Mouse (Mus musculus) naive thymus-derived CD4-positive, alpha-beta T cell, adult 2 months (primary cell): ENCODE data around the gene Bcl2l1.
A peak's percentile ranks its signal among the peaks of the same experiment; 100 is the strongest.

Source experiments
- DNase-seq: peaks from one replicate; pipeline ENCODE4 v3.0.0-alpha.2; 2011; ENCODE audit warnings: low read depth

Gene Bcl2l1

DNA sequence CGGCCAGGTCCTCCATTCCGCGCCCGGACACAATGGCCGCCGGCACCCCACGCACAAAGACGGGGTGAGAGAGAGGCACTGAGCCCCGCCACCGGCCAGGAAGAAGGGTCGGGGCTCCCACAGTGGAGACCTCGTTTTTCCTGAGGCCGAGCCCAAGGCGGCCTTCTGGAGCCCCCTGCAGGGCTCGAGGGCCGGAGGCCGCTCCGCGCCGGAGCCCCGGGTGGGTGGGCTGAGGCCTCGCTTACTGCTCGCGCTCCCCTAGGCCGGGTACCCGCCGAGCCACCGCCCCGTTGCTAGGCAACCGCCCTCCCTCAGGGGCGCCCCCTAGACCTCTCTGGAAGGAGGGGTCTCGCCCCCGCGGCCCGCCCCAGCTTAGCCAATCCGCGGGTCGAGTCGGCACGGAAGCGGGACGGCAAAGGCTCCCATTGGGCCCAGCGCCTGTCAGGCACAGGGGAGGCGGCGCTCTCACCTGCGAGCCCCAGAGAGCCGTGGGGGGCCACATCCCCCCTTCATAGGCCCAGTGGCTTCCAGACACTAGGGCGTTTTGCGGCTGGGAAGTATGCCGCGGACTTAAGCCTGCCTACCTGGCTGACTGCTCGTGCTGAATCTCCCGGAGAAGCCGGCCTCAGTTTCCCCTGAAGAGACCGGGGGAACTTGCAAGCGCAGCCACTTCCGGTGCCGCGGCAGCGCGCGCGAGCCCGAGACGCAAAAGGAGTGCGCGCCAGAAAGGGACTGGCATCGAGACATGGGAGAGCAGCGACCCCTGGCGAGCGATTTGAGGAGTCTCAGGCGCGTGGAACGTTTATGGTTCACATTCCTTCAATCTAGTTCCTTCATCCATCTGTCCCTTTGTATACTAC lies at the start of gene Bcl2l1:
Bcl2l1 (minus strand) TSS at position 710 of the 860 bp plus-strand sequence.
- DNase-seq = peak; percentile 99

- DNase-seq = no peak
Measured at GRCm38 (mm10) chr2:152880898-152881297, 49.4 kb upstream of the Bcl2l1 start.

GRCm38 (mm10) chr2:152878239-152878638 lies 46.7 kb upstream of the Bcl2l1 start:
- no peak for DNase-seq

GRCm38 (mm10) chr2:152863346-152863745 lies 31.8 kb upstream of the Bcl2l1 start:
- no peak for DNase-seq

DNA sequence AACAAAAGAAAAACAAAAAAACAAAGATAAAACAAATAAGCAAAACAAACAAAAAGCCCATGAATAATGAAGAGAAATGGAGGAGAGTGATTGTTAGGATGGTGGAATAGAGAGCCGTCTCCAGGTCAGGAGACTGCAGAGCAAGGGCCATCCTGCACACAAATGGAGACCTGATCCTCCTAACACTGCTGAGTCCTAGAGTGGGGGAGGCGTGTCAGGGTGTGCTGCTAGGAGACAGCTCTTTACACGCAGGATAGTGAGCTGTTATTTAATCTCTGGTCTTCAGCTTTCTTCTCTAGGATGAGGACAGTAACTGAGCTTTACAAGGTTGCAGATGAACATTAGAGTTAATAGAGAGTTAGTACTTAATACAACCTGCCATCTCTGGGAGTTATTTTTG lies 31.1 kb upstream of the Bcl2l1 start:
- no peak for DNase-seq

GRCm38 (mm10) chr2:152861891-152862290 lies 30.4 kb upstream of the Bcl2l1 start:
- no peak for DNase-seq

- no peak for DNase-seq
Measured at GRCm38 (mm10) chr2:152859501-152859900, 28.0 kb upstream of the Bcl2l1 start.

DNA sequence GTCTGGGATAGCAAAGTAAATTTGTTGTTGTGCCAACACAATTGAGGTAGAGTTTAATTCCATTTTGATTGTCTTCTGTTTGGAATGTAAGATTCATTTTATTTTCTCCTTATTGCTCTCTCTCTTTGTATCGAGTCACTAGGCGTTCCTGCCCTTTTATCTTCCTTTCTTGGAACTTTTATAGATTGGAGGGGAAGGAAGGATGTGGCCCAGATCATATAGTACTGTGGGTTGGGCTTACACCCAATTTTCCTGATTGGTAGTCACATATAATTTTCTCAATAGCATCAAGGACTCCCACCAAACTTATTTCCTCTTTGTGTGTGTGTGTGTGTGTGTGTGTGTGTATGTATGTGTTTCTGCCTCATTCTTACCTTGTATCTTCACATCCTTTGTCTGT lies 16.9 kb upstream of the Bcl2l1 start:
- DNase-seq = no peak

- DNase-seq = peak; percentile 98
Measured at GRCm38 (mm10) chr2:152847815-152848302, 16.3 kb upstream of the Bcl2l1 start, which contains the start of gene Tpx2. Gene Tpx2, plus strand, starts transcription at chr2:152847964.

- DNase-seq = no peak
Measured at GRCm38 (mm10) chr2:152847057-152847814, 15.7 kb upstream of the Bcl2l1 start.

DNA sequence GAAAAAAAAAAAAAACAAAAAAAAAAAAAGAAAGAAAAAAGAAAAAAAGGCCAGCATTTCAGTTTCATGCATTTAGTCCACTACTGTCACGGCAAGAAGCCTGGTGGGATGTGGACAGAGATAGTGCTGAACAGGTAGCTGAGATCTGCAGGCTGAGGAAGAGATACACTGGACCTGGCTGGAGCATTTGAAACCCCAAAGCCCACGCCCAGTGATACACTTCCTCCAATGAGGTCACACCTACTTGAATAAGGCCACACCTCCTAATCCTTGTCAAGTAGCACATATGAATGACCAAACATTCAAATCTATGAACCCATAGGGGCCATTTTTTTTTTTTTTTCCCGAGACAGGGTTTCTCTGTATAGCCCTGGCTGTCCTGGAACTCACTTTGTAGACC lies 11.2 kb upstream of the Bcl2l1 start:
- no peak for DNase-seq

GRCm38 (mm10) chr2:152839256-152839655 lies 7.7 kb upstream of the Bcl2l1 start:
- DNase-seq = no peak

- peak; percentile 85 for DNase-seq
Measured at GRCm38 (mm10) chr2:152830021-152830921, 1.3 kb downstream of the Bcl2l1 start.

DNA sequence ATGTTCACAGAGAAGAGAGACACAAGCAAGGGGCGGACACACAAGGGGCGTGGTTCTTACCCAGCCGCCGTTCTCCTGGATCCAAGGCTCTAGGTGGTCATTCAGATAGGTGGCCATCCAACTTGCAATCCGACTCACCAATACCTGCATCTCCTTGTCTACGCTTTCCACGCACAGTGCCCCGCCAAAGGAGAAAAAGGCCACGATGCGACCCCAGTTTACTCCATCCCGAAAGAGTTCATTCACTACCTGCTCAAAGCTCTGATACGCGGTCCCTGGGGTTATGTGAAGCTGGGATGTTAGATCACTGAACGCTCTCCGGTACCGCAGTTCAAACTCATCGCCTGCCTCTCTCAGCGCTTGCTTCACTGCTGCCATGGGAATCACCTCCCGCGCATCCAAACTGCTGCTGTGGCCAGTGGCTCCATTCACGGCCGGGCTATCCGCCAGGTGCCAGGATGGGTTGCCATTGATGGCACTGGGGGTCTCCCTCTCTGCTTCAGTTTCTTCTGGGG lies 2.1 kb downstream of the Bcl2l1 start:
- no peak for DNase-seq

DNA sequence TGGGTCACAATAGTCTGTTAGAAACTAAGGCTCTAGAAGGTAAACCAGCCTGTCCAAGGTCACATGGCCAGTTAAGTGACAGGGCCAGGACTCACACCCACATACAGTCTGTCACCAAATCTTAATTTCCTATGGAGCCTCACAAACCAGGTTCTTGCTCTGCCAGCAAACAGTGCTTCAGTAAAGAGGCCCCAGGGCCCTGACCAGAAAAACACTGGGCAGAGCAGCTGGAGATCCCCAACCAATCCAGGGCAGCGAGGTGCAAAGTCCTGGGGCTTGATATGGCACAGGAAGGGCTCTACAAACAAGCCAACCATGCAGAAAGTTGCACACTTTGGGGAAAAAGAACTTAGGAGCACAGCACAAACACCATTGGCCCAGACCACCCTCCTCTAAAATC lies 3.0 kb downstream of the Bcl2l1 start:
- DNase-seq = no peak

- DNase-seq = no peak
Measured at GRCm38 (mm10) chr2:152828011-152828370, 3.5 kb downstream of the Bcl2l1 start.

GRCm38 (mm10) chr2:152827321-152828010 lies 4.1 kb downstream of the Bcl2l1 start:
- DNase-seq = no peak

- DNase-seq = no peak
Measured at GRCm38 (mm10) chr2:152826481-152826880, 5.0 kb downstream of the Bcl2l1 start.

- peak; percentile 75 for DNase-seq
Measured at GRCm38 (mm10) chr2:152825713-152826112, 5.8 kb downstream of the Bcl2l1 start.

GRCm38 (mm10) chr2:152825168-152825697 lies 6.3 kb downstream of the Bcl2l1 start:
- DNase-seq = no peak
